Mouse (Mus musculus) lung, postnatal 0 days (tissue): ENCODE measurements at regions not wholly inside any gene's neighbourhood (a gene's known extent, or its start where the extent isn't known, plus 50 kb on each side); places are given as distances from the start of the nearest gene placed in this dataset.

Experiments used
- CTCF ChIP-seq: IDR thresholded peaks from 2 replicates; pipeline ENCODE4 v1.5.1; 2016; ENCODE audit warnings: antibody characterized with exemption, mild to moderate bottlenecking
- EP300 ChIP-seq: IDR thresholded peaks from 2 replicates; pipeline ENCODE4 v1.6.1; 2016; ENCODE audit warnings: antibody characterized with exemption, mild to moderate bottlenecking, control low read depth

GRCm38 (mm10) chr12:35640911-35641345 is 106.1 kb upstream of the Ahr start:
- TF ChIP-seq EP300, result no peak
- TF ChIP-seq CTCF, result no peak
